Mouse (Mus musculus): Measurements from ENCODE around the gene C330007P06Rik.

Gene C330007P06Rik

GRCm38 (mm10) chrX:36796734-36797133 lies 77.2 kb downstream of the C330007P06Rik start:
- DNase-seq: peak in 1 of 2 experiments; percentile 32

DNA sequence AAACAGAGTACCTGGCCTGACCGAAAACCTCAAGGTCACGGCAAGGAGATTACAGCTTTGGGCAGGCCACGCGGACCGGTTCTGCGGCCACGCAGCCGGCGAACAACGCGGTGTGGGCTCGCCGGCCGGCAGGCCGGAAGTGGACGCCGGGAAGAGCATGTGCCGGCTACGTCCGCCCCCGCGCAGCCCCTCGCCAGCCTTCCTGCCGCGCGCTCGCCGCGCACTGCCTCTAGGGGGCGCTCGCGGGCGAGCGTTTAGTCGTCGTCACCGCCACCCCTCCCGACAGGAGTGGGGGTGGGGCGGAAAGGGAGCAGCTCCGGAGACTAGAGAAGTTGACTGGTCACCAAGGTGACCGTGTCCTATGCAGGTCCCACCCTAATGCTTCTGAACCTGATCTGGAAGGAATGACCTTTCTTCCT lies 77.7 kb downstream of the C330007P06Rik start:
- DNase-seq: peak; percentile 79 to 86

GRCm38 (mm10) chrX:36795424-36796162 lies 78.3 kb downstream of the C330007P06Rik start, which contains the start of gene Slc25a5:
Slc25a5 (plus strand) TSS chrX:36795651.
- DNase-seq: peak; percentile 88 to 91

GRCm38 (mm10) chrX:36794571-36794970 lies 79.3 kb downstream of the C330007P06Rik start:
- DNase-seq: no peak

- DNase-seq: no peak
Measured at GRCm38 (mm10) chrX:36789360-36789759, 84.6 kb downstream of the C330007P06Rik start.

- DNase-seq: no peak
Measured at GRCm38 (mm10) chrX:36777694-36778093, 96.2 kb downstream of the C330007P06Rik start.

- DNase-seq: no peak
Measured at GRCm38 (mm10) chrX:36775520-36775919, 98.4 kb downstream of the C330007P06Rik start.
